Mouse (Mus musculus) erythroblast, adult 5-6 weeks (primary cell): ENCODE measurements around the gene Mrpl39. TPM values are rescaled to one million over a fixed set of nuclear protein-coding genes. Genes with fewer than 3 reads are reported as not detected.

Experiments used
- ATAC-seq: replicated peaks from 2 replicates; pipeline ENCODE4 v1.8.0; 2016; ENCODE audit warnings: moderate number of reproducible peaks, mild to moderate bottlenecking, moderate TSS enrichment, inconsistent platforms; ENCODE audit not compliant: poor library complexity, low FRiP score, severe bottlenecking
- total RNA-seq, 2 experiments: library from RNA; stranded (forward) in 1 of 2; stranded (reverse) in 1 of 2; fragments of 150-400 nt in 1 of 2; fragments of 200-764, 138-1000 nt in 1 of 2; gene quantifications; 2 replicates each; pipeline versions ENCODE4 v1.2.3 to v1.2.4; 2015 to 2017; ENCODE audit warnings: low replicate concordance in 2 of 2

The Mrpl39 gene
- total RNA-seq (2015; ENCODE audit: low replicate concordance), result 9.0 and 11.5 TPM in 2 replicates
- total RNA-seq (2017; ENCODE audit: low replicate concordance), result 7.4 and 8.5 TPM in 2 replicates

GRCm38 (mm10) chr16:84735166-84736105, at the start of gene Mrpl39:
Gene Mrpl39, minus strand, starts transcription at chr16:84735742.
- peak; percentile 98 for ATAC-seq

DNA sequence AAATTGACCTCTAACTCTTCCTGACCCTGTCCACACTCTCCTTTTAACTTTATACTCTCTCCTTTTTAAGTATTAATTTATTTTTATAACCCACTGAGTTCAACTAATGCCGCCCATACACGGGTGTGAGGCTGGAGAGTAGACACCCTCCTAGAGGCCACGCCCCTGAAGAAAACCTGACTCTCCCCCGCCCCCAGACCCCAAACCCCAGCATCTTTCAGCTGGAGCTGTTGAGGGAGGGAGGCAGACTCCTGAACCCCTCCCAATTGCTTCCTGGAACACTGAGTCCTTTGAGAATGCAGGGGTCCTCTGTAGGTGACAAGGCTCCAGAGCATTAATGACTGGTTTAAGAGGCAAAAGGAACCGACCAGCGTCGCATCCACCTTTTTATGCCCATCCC, 49.4 kb upstream of the Mrpl39 start:
- ATAC-seq, result no peak

DNA sequence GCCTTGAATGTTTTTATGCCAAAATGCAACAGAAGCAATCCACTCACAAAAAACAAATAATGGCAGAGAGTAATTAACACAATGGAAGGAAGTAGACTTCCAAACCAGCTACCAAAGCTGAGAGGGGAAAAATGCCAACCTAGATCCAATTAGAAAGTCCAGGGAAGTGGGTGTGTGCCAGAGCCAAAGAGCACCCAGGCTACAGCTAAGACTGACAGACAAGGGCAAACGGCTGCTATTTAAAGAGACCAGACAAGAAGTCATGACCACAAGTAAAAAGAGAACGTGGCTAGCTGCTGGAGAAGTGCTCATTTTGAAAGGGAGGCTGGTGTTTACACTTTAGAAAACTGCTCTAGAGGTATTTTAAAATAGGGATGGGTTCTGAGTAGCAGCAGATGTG, 47.7 kb upstream of the Mrpl39 start:
- no peak for ATAC-seq

GRCm38 (mm10) chr16:84779718-84780117, 44.2 kb upstream of the Mrpl39 start:
- ATAC-seq, result no peak

DNA sequence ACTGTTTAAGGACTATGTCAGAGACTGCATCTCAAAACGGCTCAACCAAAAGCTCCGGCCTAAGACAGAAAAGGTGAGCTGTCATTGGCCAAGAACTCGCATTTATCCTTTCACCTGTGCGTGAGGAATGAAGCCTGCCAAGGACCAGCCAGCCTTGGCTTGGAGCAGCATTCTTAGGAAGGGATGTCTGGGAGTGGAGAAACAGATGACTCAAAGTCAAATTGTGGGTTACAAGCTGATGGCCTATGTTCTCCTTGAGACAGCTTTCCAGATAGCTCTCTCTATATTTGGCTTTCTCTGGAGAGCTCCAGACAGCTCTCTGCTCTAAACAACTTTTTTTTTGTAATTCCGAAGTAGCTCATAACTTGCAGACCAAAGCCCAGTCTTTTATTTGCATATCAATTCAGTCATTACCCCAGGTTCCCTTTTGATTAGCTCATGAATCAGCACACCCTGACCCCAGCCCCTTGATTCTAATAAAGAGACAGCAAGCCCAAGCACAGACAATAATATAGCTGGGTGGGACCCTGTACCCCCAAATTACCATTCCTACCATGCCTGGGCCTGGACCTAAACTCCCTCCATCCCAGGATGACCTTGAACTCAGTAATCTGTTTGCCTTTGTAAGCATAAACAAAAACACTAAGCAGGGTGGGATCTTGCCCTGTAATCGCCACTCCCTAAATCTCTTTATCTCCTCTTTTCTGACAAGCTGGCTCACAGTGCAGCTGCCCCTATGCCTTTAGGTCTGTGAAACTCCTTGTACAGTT, 43.5 kb upstream of the Mrpl39 start:
- no peak for ATAC-seq

GRCm38 (mm10) chr16:84778431-84778830, 42.9 kb upstream of the Mrpl39 start:
- ATAC-seq, result no peak

GRCm38 (mm10) chr16:84776089-84776784, 40.7 kb upstream of the Mrpl39 start:
- ATAC-seq, result no peak

DNA sequence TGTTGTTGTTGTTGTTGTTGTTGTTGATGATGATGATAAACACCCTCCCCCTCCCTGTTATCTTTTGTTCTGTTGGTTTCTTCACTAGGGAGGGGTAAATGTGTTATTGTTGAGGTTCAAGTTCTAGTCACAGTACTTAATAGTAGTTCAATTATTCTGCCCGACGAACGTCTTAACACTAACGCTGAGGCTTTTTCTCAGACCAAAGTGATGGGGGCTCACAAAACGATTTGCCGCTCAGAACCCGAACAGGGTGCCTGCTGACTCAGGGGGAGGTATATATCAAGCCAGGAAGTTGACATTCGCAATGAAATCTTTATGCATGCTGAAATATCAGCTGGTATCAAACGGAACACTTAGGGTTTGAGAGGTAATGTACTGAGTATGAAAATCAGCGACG, 39.8 kb upstream of the Mrpl39 start:
- no peak for ATAC-seq

GRCm38 (mm10) chr16:84774761-84775231, 39.3 kb upstream of the Mrpl39 start:
- ATAC-seq, result no peak

- no peak for ATAC-seq
Observed at GRCm38 (mm10) chr16:84774003-84774703, 38.6 kb upstream of the Mrpl39 start, which contains the start of gene Jam2. Gene Jam2, plus strand, starts transcription at chr16:84774123.

DNA sequence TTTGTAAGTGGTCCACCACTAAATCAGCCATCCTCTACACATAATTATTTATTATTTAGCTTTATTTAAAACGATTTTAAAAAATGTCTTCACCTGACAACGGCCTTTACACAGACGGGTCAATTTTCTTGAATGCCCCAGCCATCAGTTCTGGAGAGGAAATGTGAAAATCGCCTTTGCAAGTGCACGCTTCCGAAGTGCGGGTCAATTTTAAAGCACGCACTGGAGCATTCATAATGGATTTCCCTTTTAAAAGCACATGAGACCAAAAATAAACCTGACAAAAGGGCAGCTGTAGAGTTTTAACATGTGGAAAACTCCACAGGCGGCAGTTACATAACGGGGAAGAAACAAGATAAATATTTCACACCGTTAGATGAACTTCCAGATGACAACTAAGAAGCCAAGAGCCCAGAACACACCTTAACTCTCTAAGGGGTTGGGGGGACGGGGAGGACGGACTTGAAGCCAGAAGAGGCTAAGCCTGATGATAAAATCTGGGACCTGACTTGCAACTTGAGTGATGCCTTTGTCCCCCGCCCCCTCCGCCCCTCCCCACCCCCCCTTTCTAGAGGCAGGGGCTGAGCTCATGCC, 37.8 kb upstream of the Mrpl39 start:
- no peak for ATAC-seq

GRCm38 (mm10) chr16:84772496-84773267, 37.1 kb upstream of the Mrpl39 start:
- ATAC-seq, result no peak

DNA sequence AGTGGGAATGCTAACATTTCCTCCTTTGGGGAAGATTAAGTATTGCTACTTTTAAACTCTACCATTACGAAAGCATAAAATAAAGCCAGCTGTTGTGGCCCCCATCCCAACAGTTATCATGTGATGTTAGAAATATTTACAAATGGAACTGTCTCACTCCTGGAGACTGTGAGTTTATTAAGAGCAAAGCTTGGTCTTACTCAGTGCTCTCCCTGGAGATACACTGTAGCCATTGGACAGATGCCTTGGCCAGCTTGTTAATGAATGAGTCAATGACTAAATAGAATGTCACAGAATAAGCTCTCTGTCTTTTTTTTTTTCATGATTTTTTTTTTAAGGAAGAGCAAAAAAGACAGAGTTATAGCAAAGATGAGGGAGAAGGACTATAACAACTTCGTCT, 35.9 kb upstream of the Mrpl39 start:
- ATAC-seq, result no peak

DNA sequence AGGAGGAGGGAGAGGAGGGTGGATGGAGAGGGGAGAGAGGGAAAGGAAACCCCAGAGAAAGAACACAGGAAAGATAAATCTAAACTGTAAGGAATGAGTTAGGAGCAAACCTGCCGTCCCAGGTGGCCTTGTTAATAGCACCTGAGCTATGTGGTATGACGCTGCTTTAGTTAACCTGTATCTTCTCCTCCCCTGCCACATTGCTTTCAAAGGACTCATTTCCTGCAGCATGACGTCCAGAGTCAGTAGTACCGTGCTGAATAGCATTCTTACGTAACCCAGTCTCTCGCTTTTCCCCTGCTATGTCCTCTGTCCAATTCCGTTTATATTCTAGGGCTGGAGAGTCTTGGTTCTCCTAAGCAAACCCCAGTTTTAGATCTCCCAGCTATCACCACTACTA, 35.3 kb upstream of the Mrpl39 start:
- no peak for ATAC-seq

- no peak for ATAC-seq
Observed at GRCm38 (mm10) chr16:84769619-84770464, 34.3 kb upstream of the Mrpl39 start.

- ATAC-seq, result no peak
Observed at GRCm38 (mm10) chr16:84769182-84769581, 33.6 kb upstream of the Mrpl39 start.

- ATAC-seq, result no peak
Observed at GRCm38 (mm10) chr16:84767956-84768355, 32.4 kb upstream of the Mrpl39 start.
